Mouse (Mus musculus): ENCODE results near the gene Gne.
A peak's percentile ranks its signal among the peaks of the same experiment; 100 is the strongest.

The Gne gene

GRCm38 (mm10) chr4:44083945-44084344 is at the start of gene Gne:
Gne (minus strand) TSS chr4:44084177.
- peak; percentile 47 for DNase-seq

- DNase-seq: no peak
These were observed 42.8 kb upstream of the Gne start for GRCm38 (mm10) chr4:44126805-44127204.

GRCm38 (mm10) chr4:44119410-44120201 is 35.6 kb upstream of the Gne start:
- DNase-seq: no peak

- no peak for DNase-seq
These were observed 31.1 kb upstream of the Gne start for GRCm38 (mm10) chr4:44115046-44115445.

GRCm38 (mm10) chr4:44113393-44114138 is 29.6 kb upstream of the Gne start:
- DNase-seq: no peak

GRCm38 (mm10) chr4:44112741-44113140 is 28.8 kb upstream of the Gne start:
- no peak for DNase-seq

- DNase-seq: no peak
These were observed 26.8 kb upstream of the Gne start for GRCm38 (mm10) chr4:44110771-44111170.

- DNase-seq: no peak
These were observed 24.3 kb upstream of the Gne start for GRCm38 (mm10) chr4:44108297-44108696.

- DNase-seq: peak; percentile 50
These were observed 23.4 kb upstream of the Gne start for GRCm38 (mm10) chr4:44107339-44107738.

GRCm38 (mm10) chr4:44106297-44106821 is 22.4 kb upstream of the Gne start:
- DNase-seq: no peak

GRCm38 (mm10) chr4:44104195-44104917 is 20.4 kb upstream of the Gne start:
- DNase-seq: no peak

- no peak for DNase-seq
These were observed 19.6 kb upstream of the Gne start for GRCm38 (mm10) chr4:44103620-44104019.

- no peak for DNase-seq
These were observed 13.8 kb upstream of the Gne start for GRCm38 (mm10) chr4:44097576-44098335.

- DNase-seq: no peak
These were observed 10.5 kb upstream of the Gne start for GRCm38 (mm10) chr4:44094475-44094874.

GRCm38 (mm10) chr4:44092359-44092758 is 8.4 kb upstream of the Gne start:
- no peak for DNase-seq

GRCm38 (mm10) chr4:44085566-44085965 is 1.6 kb upstream of the Gne start:
- no peak for DNase-seq

- no peak for DNase-seq
These were observed 787 bp upstream of the Gne start for GRCm38 (mm10) chr4:44084602-44085325.

GRCm38 (mm10) chr4:44078358-44078933 is 5.5 kb downstream of the Gne start:
- no peak for DNase-seq

GRCm38 (mm10) chr4:44074422-44074821 is 9.6 kb downstream of the Gne start:
- no peak for DNase-seq

- DNase-seq: no peak
These were observed 10.2 kb downstream of the Gne start for GRCm38 (mm10) chr4:44073799-44074198.

- no peak for DNase-seq
These were observed 11.0 kb downstream of the Gne start for GRCm38 (mm10) chr4:44072873-44073441.

All from kidney, adult 11 months (tissue).